In the genomic region with DNA sequence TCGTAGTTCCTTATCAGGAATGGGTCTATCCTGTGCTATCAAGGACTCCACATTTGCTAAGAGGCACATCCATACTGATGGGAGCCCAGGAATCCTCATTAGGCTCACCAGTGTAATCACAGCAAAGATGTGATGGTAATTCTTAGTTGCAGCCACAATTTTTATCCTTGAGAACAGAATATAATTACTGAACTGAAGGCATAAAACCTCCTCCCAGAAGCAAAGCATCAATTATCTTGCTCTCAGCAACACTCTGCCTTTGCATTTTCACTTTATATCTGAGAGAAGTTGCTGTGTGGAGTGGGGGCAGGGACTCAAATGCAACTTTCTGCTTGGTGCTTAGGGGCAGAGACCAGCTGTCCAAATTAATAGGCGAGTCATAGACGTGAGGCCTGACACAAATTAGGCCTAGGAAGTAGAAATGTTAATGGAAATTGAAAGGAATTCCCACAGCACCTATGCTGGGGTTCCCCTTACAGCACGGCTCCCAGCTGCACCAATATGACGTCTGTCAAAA, we compare ENCODE assay signal across 15 mouse cellular contexts.
DNase-seq lines count a peak whose midpoint lies in the region; ATAC-seq and TF ChIP-seq lines count a peak whose summit lies in the region.
"Had no signal": no experiment of that assay in that cellular context is flagged by ENCODE, and none has a peak within 500 bp of the region (broad histone marks: within the 10 kb centered on the region; RNA-seq: fewer than 3 reads in every experiment).

No protein-coding gene starts in this region.

- no peaks in the 10 kb centered on the region for H3K4me1 ChIP-seq in neural tube, embryonic 11.5 days (ENCODE audit: control insufficient read depth, insufficient read depth, low read length)
- no peaks in the 10 kb centered on the region for H3K4me1 ChIP-seq in neural tube, embryonic 15.5 days
- H3K4me1 ChIP-seq in hindbrain, embryonic 10.5 days (replicated peaks), result no peaks in the 10 kb centered on the region
- H3K4me1 ChIP-seq in midbrain, embryonic 13.5 days (replicated peaks), result 0 out of 2 replicates have a peak, but pooled peaks cover 7% of the 10 kb centered on the region

- no peak overlapping the region for H3K27ac ChIP-seq in neural tube, embryonic 11.5 days (ENCODE audit: low read depth, low read length)
- H3K27ac ChIP-seq in neural tube, embryonic 15.5 days (replicated peaks), result no peak overlapping the region
- no peak overlapping the region for H3K27ac ChIP-seq in hindbrain, embryonic 10.5 days
- H3K27ac ChIP-seq in midbrain, embryonic 13.5 days, result no peak overlapping the region
- H3K27ac ChIP-seq in left cerebral cortex, adult 2 months, result no peak overlapping the region
- no peak overlapping the region for H3K27ac ChIP-seq in gastrocnemius, adult 2 months
- H3K27ac ChIP-seq: heart, adult 2 months had no signal

- H3K4me3 ChIP-seq in neural tube, embryonic 11.5 days (ENCODE audit: low read depth, low read length), result no peak overlapping the region
- no peak overlapping the region for H3K4me3 ChIP-seq in neural tube, embryonic 15.5 days (replicated peaks)
- no peak overlapping the region for H3K4me3 ChIP-seq in hindbrain, embryonic 10.5 days
- H3K4me3 ChIP-seq in midbrain, embryonic 13.5 days (replicated peaks), result no peak overlapping the region
- no peak overlapping the region for H3K4me3 ChIP-seq in left cerebral cortex, adult 2 months
- no peak overlapping the region for H3K4me3 ChIP-seq in gastrocnemius, adult 2 months
- H3K4me3 ChIP-seq: erythroblast, embryonic 14.5 days; heart, adult 2 months had no signal

- TF ChIP-seq CTCF in left cerebral cortex, adult 2 months (IDR thresholded peaks at IDR 0.05), result no peak
- TF ChIP-seq CTCF in gastrocnemius, adult 2 months (IDR thresholded peaks at IDR 0.05), result no peak

- intact Hi-C loops in left cerebral cortex, adult 2 months (cut with DNase I), result no loop called here
- intact Hi-C loops in gastrocnemius, adult 2 months (cut with DNase I), result no loop called here

- H3K9ac ChIP-seq in neural tube, embryonic 11.5 days (ENCODE audit: low read length), result no peak overlapping the region
- no peak overlapping the region for H3K9ac ChIP-seq in neural tube, embryonic 15.5 days (replicated peaks)
- H3K9ac ChIP-seq in midbrain, embryonic 13.5 days (replicated peaks), result no peak overlapping the region

- no peaks in the 10 kb centered on the region for H3K27me3 ChIP-seq in neural tube, embryonic 11.5 days (ENCODE audit: control insufficient read depth, insufficient read depth, low read length)
- no peaks in the 10 kb centered on the region for H3K27me3 ChIP-seq in neural tube, embryonic 15.5 days (replicated peaks)
- H3K27me3 ChIP-seq in hindbrain, embryonic 10.5 days (ENCODE audit: insufficient read depth, poor library complexity, severe bottlenecking), result no peaks in the 10 kb centered on the region
- no peaks in the 10 kb centered on the region for H3K27me3 ChIP-seq in midbrain, embryonic 13.5 days

- H3K36me3 ChIP-seq in neural tube, embryonic 11.5 days (ENCODE audit: control insufficient read depth, insufficient read depth, low read length), result no peaks in the 10 kb centered on the region
- H3K36me3 ChIP-seq in neural tube, embryonic 15.5 days, result no peaks in the 10 kb centered on the region
- H3K36me3 ChIP-seq in hindbrain, embryonic 10.5 days, result no peaks in the 10 kb centered on the region
- H3K36me3 ChIP-seq in midbrain, embryonic 13.5 days, result no peaks in the 10 kb centered on the region

- H3K9me3 ChIP-seq in neural tube, embryonic 11.5 days (ENCODE audit: control insufficient read depth, low read length), result no peaks in the 10 kb centered on the region
- no peaks in the 10 kb centered on the region for H3K9me3 ChIP-seq in neural tube, embryonic 15.5 days (replicated peaks)
- H3K9me3 ChIP-seq in hindbrain, embryonic 10.5 days, result no peaks in the 10 kb centered on the region
- H3K9me3 ChIP-seq in midbrain, embryonic 13.5 days, result no peaks in the 10 kb centered on the region

- H3K4me2 ChIP-seq in neural tube, embryonic 11.5 days (ENCODE audit: low read depth), result no peak overlapping the region
- H3K4me2 ChIP-seq in neural tube, embryonic 15.5 days, result no peak overlapping the region
- H3K4me2 ChIP-seq in midbrain, embryonic 13.5 days (replicated peaks), result no peak overlapping the region

- peak; percentile 10 for DNase-seq in neural tube, embryonic 11.5 days (ENCODE audit: low spot score)
- peak; percentile 7 for DNase-seq in hindbrain, embryonic 10.5 days (ENCODE audit: low spot score)
- DNase-seq in cerebellum, postnatal 36 days, result no peak
- DNase-seq in left cerebral cortex, adult 2 months (ENCODE audit: extremely low spot score in 1 of 2, low spot score in 2 of 2), result no peak
- DNase-seq in gastrocnemius, adult 2 months, result no peak
- no peak for DNase-seq in kidney, adult 9 months
- DNase-seq: adrenal gland, postnatal 10 days; B cell, adult 2 months; cerebellum, postnatal 25 days; heart, adult 2 months; kidney, postnatal 25 days; lung, adult 18-20 months had no signal

- WGBS in neural tube, embryonic 11.5 days, result 66% methylated on average over 5 of the region's 5 CpGs
- WGBS in neural tube, embryonic 15.5 days, result 41% methylated on average over 5 of the region's 5 CpGs
- 59% methylated on average over 5 of the region's 5 CpGs for WGBS in hindbrain, embryonic 10.5 days
- 55% methylated on average over 5 of the region's 5 CpGs for WGBS in midbrain, embryonic 13.5 days

- ATAC-seq in neural tube, embryonic 11.5 days (ENCODE audit: insufficient read depth, low FRiP score, low TSS enrichment), result peak; percentile 48; the same call in 1 of the 2 replicates
- no peak for ATAC-seq in neural tube, embryonic 15.5 days (ENCODE audit: low FRiP score)
- peak; percentile 93 for ATAC-seq in midbrain, embryonic 13.5 days

Comparison
In these comparisons a context has a peak if more than half of its experiments do, and no peak if none do; other contexts are left out.
1. DNase-seq: peak in neural tube, embryonic 11.5 days (single experiment) and hindbrain, embryonic 10.5 days (single experiment); none in cerebellum, postnatal 36 days (0 of 2), left cerebral cortex, adult 2 months (0 of 2), gastrocnemius, adult 2 months (single experiment) and kidney, adult 9 months (single experiment).